Mouse (Mus musculus): Measurements from ENCODE around the gene Carns1. TPM values are rescaled to one million over a fixed set of nuclear protein-coding genes. Genes with fewer than 3 reads are reported as not detected.
A peak's percentile ranks its signal among the peaks of the same experiment; 100 is the strongest.

Gene Carns1
- total and polyA plus RNA-seq, 2 experiments from 2014 or later = 20.6 to 119 TPM

DNA sequence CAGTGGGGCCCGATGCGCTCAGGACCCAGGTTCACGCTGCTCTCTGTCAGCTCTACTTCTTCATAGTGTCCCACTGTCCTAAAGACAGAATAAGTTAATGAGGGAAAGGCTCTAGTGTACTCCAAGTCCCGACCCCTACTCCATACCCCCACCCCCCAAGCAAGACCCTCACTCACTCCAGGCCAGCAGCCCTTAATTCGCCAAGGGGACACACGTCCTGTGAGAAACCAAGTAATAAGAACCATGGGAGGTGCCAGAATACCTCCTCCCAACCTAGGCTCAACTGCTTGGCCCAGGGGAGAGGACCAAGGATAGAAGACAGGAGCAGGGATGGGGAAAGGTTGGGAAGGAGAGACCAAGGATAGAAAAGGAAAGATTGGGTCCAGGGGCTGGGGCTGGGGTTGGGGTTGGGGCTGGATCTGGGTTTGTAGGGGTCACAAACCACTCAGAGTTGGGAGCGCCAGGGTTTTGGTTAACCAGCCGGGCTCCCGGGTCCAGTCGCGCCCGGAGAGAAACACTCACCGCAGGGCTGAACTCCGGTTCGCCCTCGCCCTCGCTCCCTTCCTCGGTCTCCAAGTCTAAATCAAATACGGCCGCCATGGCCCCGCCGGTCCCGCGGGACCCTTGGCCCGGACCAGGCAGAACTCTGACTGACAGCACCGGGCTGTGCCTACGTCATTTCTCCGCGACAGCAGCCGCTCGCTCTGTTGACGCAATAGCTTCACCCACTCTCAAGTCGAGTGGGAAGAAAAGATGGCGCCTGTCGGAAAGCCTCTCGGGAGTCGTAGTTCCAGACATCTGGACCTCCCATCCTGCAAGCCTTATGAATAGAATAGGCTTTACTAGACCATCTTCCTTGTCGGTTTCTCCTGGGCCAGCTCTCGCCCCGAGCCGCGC is 12.4 kb downstream of the Carns1 start, which contains the start of gene Rps6kb2:
TSS of gene Rps6kb2 (minus strand) at position 709 of the 897 bp plus-strand sequence.
- peak within 1 kb of the TSS; percentile 81 for H3K4me2 ChIP-seq (ENCODE audit: low read depth, low read length)
- H3K27me3 ChIP-seq (ENCODE audit: control insufficient read depth, insufficient read depth, low read length) = no peaks in the 10 kb centered on the region
- WGBS = 6% methylated on average over 42 of the region's 42 CpGs
- peaks cover 7% of the 10 kb centered on the region for H3K4me1 ChIP-seq (ENCODE audit: control insufficient read depth, insufficient read depth)
- ATAC-seq (ENCODE audit: insufficient read depth, low read depth) (peak; percentile 79), DNase-seq (ENCODE audit: low spot score) (peak; percentile 97)
- no peaks in the 10 kb centered on the region for H3K9me3 ChIP-seq (replicated peaks; ENCODE audit: control insufficient read depth, low read length)
- peak within 1 kb of the TSS; percentile 80 for H3K4me3 ChIP-seq (ENCODE audit: low read depth, low read length)
- H3K27ac ChIP-seq (ENCODE audit: low read depth) = peak within 1 kb of the TSS; percentile 46
- peaks cover 44% of the 10 kb centered on the region for H3K36me3 ChIP-seq (replicated peaks; ENCODE audit: control insufficient read depth, insufficient read depth, low read length)
- peak within 1 kb of the TSS; percentile 81 for H3K9ac ChIP-seq (replicated peaks; ENCODE audit: low read depth, low read length)
- TF ChIP-seq CTCF (IDR thresholded peaks at IDR 0.05; ENCODE audit: low read depth) (no peak; the same call in 1 of the 2 replicates), EP300 (IDR thresholded peaks at IDR 0.05; ENCODE audit: low read depth) (peak; percentile 64; the same call in 1 of the 2 replicates)

DNA sequence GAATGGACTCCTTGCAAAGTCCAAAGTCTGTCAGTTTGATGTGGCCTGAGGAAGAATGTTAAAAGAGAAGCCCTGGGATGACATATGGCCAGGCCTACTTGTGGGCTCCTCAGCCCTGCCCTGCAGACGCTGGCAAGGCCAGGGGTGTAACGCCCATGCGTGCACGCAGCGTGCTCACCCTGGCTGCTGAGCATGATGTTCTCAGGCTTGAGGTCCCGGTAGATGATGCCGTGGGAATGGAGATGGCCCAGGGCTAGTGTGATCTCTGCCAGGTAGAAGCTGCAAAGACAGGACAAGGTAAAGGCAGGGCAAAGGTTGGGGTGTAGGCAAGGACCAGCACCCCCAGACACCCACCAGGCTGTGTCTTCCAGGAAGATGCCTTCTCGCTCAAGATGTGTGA is 16.2 kb downstream of the Carns1 start:
- H3K9ac ChIP-seq (replicated peaks; ENCODE audit: low read depth, low read length) = no peak overlapping the region
- ATAC-seq (ENCODE audit: insufficient read depth, low read depth) (no peak), DNase-seq (ENCODE audit: low spot score) (no peak)
- 94% methylated on average over 8 of the region's 8 CpGs for WGBS
- H3K27me3 ChIP-seq (ENCODE audit: control insufficient read depth, insufficient read depth, low read length) = no peaks in the 10 kb centered on the region
- peaks cover 4% of the 10 kb centered on the region for H3K4me1 ChIP-seq (ENCODE audit: control insufficient read depth, insufficient read depth)
- TF ChIP-seq CTCF (IDR thresholded peaks at IDR 0.05; ENCODE audit: low read depth) (no peak), EP300 (IDR thresholded peaks at IDR 0.05; ENCODE audit: low read depth) (no peak)
- no peak overlapping the region for H3K4me3 ChIP-seq (ENCODE audit: low read depth, low read length)
- H3K4me2 ChIP-seq (ENCODE audit: low read depth, low read length) = no peak overlapping the region
- H3K27ac ChIP-seq (ENCODE audit: low read depth) = no peak overlapping the region
- peaks cover 56% of the 10 kb centered on the region for H3K36me3 ChIP-seq (replicated peaks; ENCODE audit: control insufficient read depth, insufficient read depth, low read length)
- H3K9me3 ChIP-seq (replicated peaks; ENCODE audit: control insufficient read depth, low read length) = no peaks in the 10 kb centered on the region

DNA sequence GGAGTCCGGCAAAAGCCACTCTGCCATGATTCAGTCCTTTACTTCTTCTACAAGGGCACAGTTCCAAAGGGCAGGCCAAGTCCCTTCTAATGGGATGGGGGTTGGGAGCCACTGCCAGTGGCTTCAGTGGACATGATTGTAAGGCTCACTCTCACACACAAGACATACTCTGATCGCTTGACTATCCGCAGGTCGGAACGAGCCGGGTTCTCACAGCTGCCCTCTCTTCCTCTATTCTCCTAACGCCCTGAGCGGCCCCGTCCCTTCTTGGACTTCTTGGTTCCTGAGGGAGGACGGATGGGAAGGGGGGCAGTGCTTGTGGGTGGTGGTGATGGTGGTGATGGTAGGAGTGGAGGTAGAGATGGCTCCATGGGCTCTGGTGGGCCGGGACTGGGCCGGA is 18.5 kb downstream of the Carns1 start:
- 83% methylated on average over 12 of the region's 12 CpGs for WGBS
- no peak overlapping the region for H3K4me3 ChIP-seq (ENCODE audit: low read depth, low read length)
- TF ChIP-seq EP300 (IDR thresholded peaks at IDR 0.05; ENCODE audit: low read depth) = no peak
- TF ChIP-seq CTCF (IDR thresholded peaks at IDR 0.05; ENCODE audit: low read depth) = no peak
- H3K9ac ChIP-seq (replicated peaks; ENCODE audit: low read depth, low read length) = no peak overlapping the region
- no peak for ATAC-seq (ENCODE audit: insufficient read depth, low read depth)
- H3K4me1 ChIP-seq (ENCODE audit: control insufficient read depth, insufficient read depth) = peaks cover 5% of the 10 kb centered on the region; the same call in 1 of the 2 replicates
- peaks cover 76% of the 10 kb centered on the region for H3K36me3 ChIP-seq (replicated peaks; ENCODE audit: control insufficient read depth, insufficient read depth, low read length)
- DNase-seq (ENCODE audit: low spot score) = no peak
- no peaks in the 10 kb centered on the region for H3K27me3 ChIP-seq (ENCODE audit: control insufficient read depth, insufficient read depth, low read length)
- no peak overlapping the region for H3K4me2 ChIP-seq (ENCODE audit: low read depth, low read length)
- H3K27ac ChIP-seq (ENCODE audit: low read depth) = no peak overlapping the region
- H3K9me3 ChIP-seq (replicated peaks; ENCODE audit: control insufficient read depth, low read length) = no peaks in the 10 kb centered on the region

DNA sequence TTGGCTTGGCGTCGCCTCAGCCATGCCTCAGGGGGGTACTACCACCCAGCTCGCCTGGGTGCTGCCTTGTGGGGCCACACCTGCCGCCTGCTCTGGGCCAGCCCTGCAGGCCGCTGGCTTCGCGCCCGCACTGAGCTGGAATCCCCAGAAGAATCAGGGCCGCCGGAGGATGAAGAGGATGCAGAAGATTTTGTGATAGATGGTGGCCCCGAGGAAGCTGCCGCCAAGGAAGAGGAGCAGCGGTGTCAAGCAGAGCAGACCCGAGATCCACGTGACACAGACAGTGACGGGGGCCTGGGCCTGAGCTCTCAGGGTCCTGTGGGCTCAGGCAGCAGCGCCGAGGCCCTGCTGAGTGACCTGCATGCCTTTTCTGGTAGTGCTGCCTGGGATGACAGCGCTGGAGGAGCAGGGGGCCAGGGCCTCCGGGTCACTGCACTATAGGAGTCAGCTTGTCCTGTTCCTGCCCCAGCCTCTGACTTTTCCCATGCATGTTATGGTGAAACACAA is 19.2 kb downstream of the Carns1 start:
- TF ChIP-seq CTCF (IDR thresholded peaks at IDR 0.05; ENCODE audit: low read depth) = no peak
- peaks cover 5% of the 10 kb centered on the region; the same call in 1 of the 2 replicates for H3K4me1 ChIP-seq (ENCODE audit: control insufficient read depth, insufficient read depth)
- peak overlapping the region; percentile 24; the same call in 1 of the 2 replicates for H3K4me3 ChIP-seq (ENCODE audit: low read depth, low read length)
- H3K9ac ChIP-seq (replicated peaks; ENCODE audit: low read depth, low read length) = no peak overlapping the region
- peak overlapping the region; percentile 14; the same call in 1 of the 2 replicates for H3K4me2 ChIP-seq (ENCODE audit: low read depth, low read length)
- WGBS = 65% methylated on average over 19 of the region's 20 CpGs
- no peaks in the 10 kb centered on the region for H3K27me3 ChIP-seq (ENCODE audit: control insufficient read depth, insufficient read depth, low read length)
- peaks cover 74% of the 10 kb centered on the region for H3K36me3 ChIP-seq (replicated peaks; ENCODE audit: control insufficient read depth, insufficient read depth, low read length)
- ATAC-seq (ENCODE audit: insufficient read depth, low read depth) (no peak), DNase-seq (ENCODE audit: low spot score) (no peak)
- H3K9me3 ChIP-seq (replicated peaks; ENCODE audit: control insufficient read depth, low read length) = no peaks in the 10 kb centered on the region
- H3K27ac ChIP-seq (ENCODE audit: low read depth) = no peak overlapping the region

DNA sequence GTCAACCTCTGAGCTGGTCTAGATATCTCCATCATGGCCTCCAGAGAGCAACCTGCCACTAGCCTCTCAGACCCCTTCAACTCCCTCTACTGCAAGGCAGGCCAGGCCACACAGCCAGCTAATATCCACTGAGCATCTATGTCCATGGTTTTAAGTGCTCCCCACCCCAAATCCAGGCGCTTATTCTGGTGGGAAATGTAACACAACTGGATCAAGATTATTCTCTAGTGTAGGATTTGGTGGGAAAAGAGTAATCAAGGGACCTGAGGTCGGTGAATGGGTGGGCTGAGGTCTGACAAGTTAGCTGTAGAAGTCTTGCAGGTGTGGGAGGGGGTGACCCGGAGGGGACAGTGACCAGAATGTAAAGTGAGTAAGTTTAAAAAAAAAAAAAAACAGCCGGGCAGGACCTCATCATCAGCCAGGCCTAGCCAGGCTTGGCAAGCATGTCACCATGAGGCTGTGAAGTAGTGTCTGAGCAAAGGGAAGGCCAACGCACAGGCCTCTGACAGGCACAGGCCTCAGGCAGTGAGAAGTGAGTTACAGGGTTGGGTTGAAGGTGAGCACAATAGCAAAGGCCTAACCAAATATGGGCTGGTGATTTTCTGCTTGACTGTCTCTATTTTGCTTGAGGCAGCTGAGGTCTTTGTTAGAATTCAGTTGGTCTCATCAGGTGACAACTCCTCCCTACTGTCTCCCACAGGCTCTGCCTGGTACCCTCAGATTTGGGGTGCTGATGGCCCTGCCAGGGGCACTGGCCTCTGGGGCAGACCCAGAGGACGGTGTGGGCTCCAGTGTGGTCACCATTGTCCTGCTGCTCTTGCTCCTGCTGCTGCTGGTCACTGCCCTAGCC is 19.8 kb downstream of the Carns1 start:
- peaks cover 5% of the 10 kb centered on the region; the same call in 1 of the 2 replicates for H3K4me1 ChIP-seq (ENCODE audit: control insufficient read depth, insufficient read depth)
- no peaks in the 10 kb centered on the region for H3K27me3 ChIP-seq (ENCODE audit: control insufficient read depth, insufficient read depth, low read length)
- H3K4me3 ChIP-seq (ENCODE audit: low read depth, low read length) = peak overlapping the region; percentile 24; the same call in 1 of the 2 replicates
- no peak for DNase-seq (ENCODE audit: low spot score)
- no peak overlapping the region; the same call in 1 of the 2 replicates for H3K9ac ChIP-seq (replicated peaks; ENCODE audit: low read depth, low read length)
- 78% methylated on average over 6 of the region's 6 CpGs for whole genome bisulfite sequencing
- no peak overlapping the region for H3K27ac ChIP-seq (ENCODE audit: low read depth)
- no peaks in the 10 kb centered on the region for H3K9me3 ChIP-seq (replicated peaks; ENCODE audit: control insufficient read depth, low read length)
- peaks cover 76% of the 10 kb centered on the region for H3K36me3 ChIP-seq (replicated peaks; ENCODE audit: control insufficient read depth, insufficient read depth, low read length)
- peak overlapping the region; percentile 14; the same call in 1 of the 2 replicates for H3K4me2 ChIP-seq (ENCODE audit: low read depth, low read length)
- TF ChIP-seq CTCF (IDR thresholded peaks at IDR 0.05; ENCODE audit: low read depth) = no peak
- TF ChIP-seq EP300 (IDR thresholded peaks at IDR 0.05; ENCODE audit: low read depth) = no peak
- no peak for ATAC-seq (ENCODE audit: insufficient read depth, low read depth)

All from heart, postnatal 0 days (tissue).